Mouse (Mus musculus) liver, postnatal 0 days (tissue): ENCODE results near the gene Rps19bp1. TPM values are rescaled to one million over a fixed set of nuclear protein-coding genes. Genes with fewer than 3 reads are reported as not detected.
A peak's percentile ranks its signal among the peaks of the same experiment; 100 is the strongest.

ENCODE experiments used
- ATAC-seq: fragments of 200-750 bp; cut with Nextera tagmentation; 2 replicates; pipeline ENCODE4 v1.8.0; 2017; ENCODE audit warnings: mild to moderate bottlenecking, moderate library complexity
- DNase-seq: peaks from one replicate; pipeline ENCODE4 v3.0.0-alpha.2; 2016
- H3K27ac ChIP-seq: fragments of 300-500 bp; sonication (generic); 2 replicates; pipeline ENCODE4 v1.5.1; 2014; ENCODE audit warnings: antibody characterized with exemption, moderate library complexity, mild to moderate bottlenecking, low read depth
- H3K27me3 ChIP-seq: fragments of 300-500 bp; sonication (generic); 2 replicates; pipeline ENCODE4 v1.6.1; 2014; ENCODE audit warnings: low read length, control low read depth, mixed read lengths; ENCODE audit not compliant: insufficient read depth
- H3K36me3 ChIP-seq: fragments of 300-500 bp; sonication (generic); replicated peaks from 2 replicates; pipeline ENCODE4 v1.6.1; 2014; ENCODE audit warnings: mild to moderate bottlenecking, control low read depth, low read length, moderate library complexity, mixed read lengths; ENCODE audit not compliant: insufficient read depth
- H3K4me1 ChIP-seq: fragments of 300-500 bp; sonication (generic); 2 replicates; pipeline ENCODE4 v1.6.1; 2014; ENCODE audit warnings: antibody characterized with exemption, mild to moderate bottlenecking, control low read depth; ENCODE audit not compliant: insufficient read depth
- H3K4me2 ChIP-seq: fragments of 300-500 bp; sonication (generic); 2 replicates; pipeline ENCODE4 v1.6.1; 2014; ENCODE audit warnings: low read depth, mild to moderate bottlenecking, low read length, moderate library complexity, mixed read lengths
- H3K4me3 ChIP-seq: fragments of 300-500 bp; sonication (generic); 2 replicates; pipeline ENCODE4 v1.5.1; 2014; ENCODE audit warnings: low read depth, low read length
- H3K9ac ChIP-seq: fragments of 300-500 bp; sonication (generic); replicated peaks from 2 replicates; pipeline ENCODE4 v1.6.1; 2014; ENCODE audit warnings: mild to moderate bottlenecking, moderate library complexity
- H3K9me3 ChIP-seq: fragments of 300-500 bp; sonication (generic); 2 replicates; pipeline ENCODE4 v1.6.1; 2016; ENCODE audit warnings: mild to moderate bottlenecking, control low read depth, low read length, mixed read lengths
- CTCF ChIP-seq: sonication (generic); IDR thresholded peaks from 2 replicates; pipeline ENCODE4 v1.5.1; 2016; ENCODE audit warnings: antibody characterized with exemption, low read depth
- EP300 ChIP-seq: IDR thresholded peaks from 2 replicates; pipeline ENCODE4 v1.6.1; 2016; ENCODE audit warnings: antibody characterized with exemption, low read depth, mild to moderate bottlenecking
- WGBS: fragments of 180-500 bp; shearing (Covaris S2); extraction: QIAGEN DNeasy Blood & Tissue Kit; methylation state at CpG from one replicate; pipeline ENCODE4 v1.1.7; 2014; ENCODE audit not compliant: insufficient replicate concordance; 5-methylcytosine and 5-hydroxymethylcytosine counted together
- polyA plus RNA-seq: library from polyadenylated mRNA; unstranded; fragments of >200 nt; fragmentation: Nextera tagmentation; extraction: Ambion mirVana; gene quantifications from 2 replicates; pipeline ENCODE4 v1.2.1, GENCODE M21; 2015

Gene Rps19bp1
- polyA plus RNA-seq, result 27.0 and 27.5 TPM in 2 replicates

DNA sequence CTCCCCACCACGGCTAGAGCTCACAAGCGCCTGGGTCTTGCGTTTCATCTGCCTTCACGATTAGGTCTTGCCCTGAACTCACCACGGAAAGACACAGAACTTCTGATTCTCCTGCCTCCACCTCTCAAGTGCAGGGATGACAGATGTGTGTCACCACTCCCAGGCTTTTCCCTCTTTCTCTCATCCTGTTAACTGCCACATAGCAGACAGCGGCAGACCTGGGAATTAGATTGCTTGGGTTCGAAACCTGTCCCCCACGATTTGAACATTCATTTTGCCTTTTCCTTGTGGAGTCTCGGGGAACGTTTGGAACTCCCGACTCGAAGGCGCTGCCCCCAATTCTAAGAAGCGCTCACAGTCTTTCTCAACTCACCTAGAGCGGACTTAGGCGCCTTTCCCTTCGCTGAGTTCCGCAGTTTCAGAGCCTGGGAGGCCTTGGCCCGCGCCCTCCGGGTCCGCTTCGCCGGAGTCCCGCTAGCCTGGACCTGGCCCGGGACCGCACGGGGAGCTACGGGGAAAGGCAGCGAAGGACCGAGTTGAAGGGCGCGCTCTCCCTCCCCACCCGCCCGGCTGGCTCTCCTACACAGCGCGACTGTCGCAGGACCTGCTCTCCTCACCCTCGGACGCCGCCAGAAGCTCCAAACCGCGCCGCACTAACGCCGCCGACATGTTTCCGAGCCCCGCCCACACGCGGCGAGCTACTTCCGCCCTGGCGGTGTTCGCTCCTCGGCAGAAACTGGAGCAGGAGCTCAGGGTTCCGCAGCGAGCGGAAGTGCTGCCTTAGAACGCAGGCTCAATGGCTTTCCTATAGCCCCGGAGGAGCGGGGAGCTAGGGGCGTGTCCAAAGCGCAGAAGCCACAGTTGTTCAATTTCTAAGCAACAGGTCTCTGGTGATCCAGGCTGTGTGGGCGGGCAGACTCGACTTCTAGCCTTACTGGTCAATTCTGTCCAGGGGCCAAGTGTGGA, at the start of gene Rps19bp1:
Gene Rps19bp1, minus strand, starts transcription at position 706 of the 966 bp plus-strand sequence.
- H3K4me2 ChIP-seq, result peak within 1 kb of the TSS; percentile 77
- H3K4me3 ChIP-seq, result peak within 1 kb of the TSS; percentile 74
- TF ChIP-seq CTCF, result no peak
- no peak for TF ChIP-seq EP300
- peak within 1 kb of the TSS; percentile 82 for H3K9ac ChIP-seq
- ATAC-seq (peak; percentile 92), DNase-seq (peak; percentile 95)
- 2% methylated on average over 65 of the region's 66 CpGs for WGBS
- no peaks in the 10 kb centered on the region for H3K9me3 ChIP-seq
- H3K27ac ChIP-seq, result peak within 1 kb of the TSS; percentile 56; the same call in 1 of the 2 replicates
- H3K4me1 ChIP-seq, result peaks cover 20% of the 10 kb centered on the region
- H3K27me3 ChIP-seq, result no peaks in the 10 kb centered on the region
- peaks cover 12% of the 10 kb centered on the region for H3K36me3 ChIP-seq

DNA sequence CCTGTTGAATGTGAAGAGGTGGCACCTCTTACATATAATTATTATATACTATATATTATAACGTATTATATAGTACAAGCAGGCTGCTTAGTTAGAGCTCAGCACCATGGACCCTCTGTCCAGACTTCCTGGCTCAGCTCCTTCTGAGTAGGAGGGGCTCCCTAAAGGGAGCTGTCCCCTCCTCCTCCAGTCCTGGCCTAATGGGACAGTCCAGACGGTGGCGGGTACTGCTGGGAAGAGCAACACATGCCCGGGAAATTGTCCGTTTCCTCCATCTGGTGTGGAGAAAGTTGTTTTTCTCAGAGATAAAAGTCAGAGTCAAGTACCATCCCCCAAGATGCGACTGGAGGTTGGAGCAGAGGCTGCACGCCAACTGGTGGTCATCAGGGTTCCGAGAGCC, 42.0 kb upstream of the Rps19bp1 start:
- Histone ChIP-seq H3K27me3 (no peaks in the 10 kb centered on the region), H3K4me3 (no peak overlapping the region), H3K9me3 (no peaks in the 10 kb centered on the region), H3K27ac (no peak overlapping the region), H3K4me2 (no peak overlapping the region), H3K36me3 (no peaks in the 10 kb centered on the region), H3K4me1 (no peaks in the 10 kb centered on the region), H3K9ac (no peak overlapping the region)
- ATAC-seq, result no peak
- TF ChIP-seq EP300 (no peak), CTCF (no peak)
- 40% methylated on average over 8 of the region's 8 CpGs for WGBS
- DNase-seq, result no peak

DNA sequence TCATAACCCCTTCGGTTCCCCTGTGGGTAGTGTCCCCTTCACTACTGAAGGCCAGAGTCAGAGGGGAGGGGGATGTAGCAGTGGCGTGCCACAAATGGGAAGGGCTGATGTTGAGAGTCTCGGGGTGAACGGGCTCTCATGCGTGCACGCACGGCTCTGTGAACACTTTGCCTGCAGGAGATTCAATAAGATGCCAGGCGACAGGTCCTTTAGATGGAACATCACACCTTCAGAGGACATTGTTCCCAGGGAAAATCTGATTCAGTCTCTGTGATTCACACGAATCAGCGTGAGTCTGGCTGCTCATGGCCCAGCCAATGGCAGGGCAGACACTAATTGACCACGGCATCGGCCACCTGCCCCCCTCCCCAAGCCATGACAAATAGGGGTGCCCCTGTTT, 40.1 kb upstream of the Rps19bp1 start:
- 75% methylated on average over 12 of the region's 12 CpGs for WGBS
- no peaks in the 10 kb centered on the region for H3K36me3 ChIP-seq
- H3K27ac ChIP-seq, result no peak overlapping the region
- ATAC-seq (no peak), DNase-seq (no peak)
- no peaks in the 10 kb centered on the region for H3K9me3 ChIP-seq
- H3K4me2 ChIP-seq, result no peak overlapping the region
- no peak overlapping the region for H3K4me3 ChIP-seq
- H3K27me3 ChIP-seq, result no peaks in the 10 kb centered on the region
- H3K4me1 ChIP-seq, result no peaks in the 10 kb centered on the region
- TF ChIP-seq CTCF, result no peak
- TF ChIP-seq EP300, result no peak
- no peak overlapping the region for H3K9ac ChIP-seq

DNA sequence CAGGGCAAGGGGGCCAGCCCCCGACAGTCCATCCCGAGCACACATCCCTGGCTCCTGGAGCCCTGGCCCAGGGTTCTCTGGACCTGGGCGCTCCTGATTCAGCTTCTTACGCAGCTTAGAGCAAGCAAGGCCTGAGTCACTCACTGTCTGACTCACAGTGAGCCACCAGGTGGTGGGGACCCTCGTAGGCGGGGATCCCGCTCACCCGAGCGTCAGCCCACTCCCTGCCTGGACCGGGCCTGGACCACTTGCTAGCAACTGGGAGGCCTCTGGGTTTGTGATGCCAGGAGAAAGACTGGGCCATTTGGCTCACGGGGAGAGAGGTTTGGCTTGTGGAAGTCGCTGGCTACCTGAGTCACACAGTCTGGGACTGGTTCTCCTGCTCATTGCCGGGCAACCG, 39.7 kb upstream of the Rps19bp1 start:
- H3K4me1 ChIP-seq, result no peaks in the 10 kb centered on the region
- H3K36me3 ChIP-seq, result no peaks in the 10 kb centered on the region
- no peak overlapping the region for H3K4me3 ChIP-seq
- DNase-seq (no peak), ATAC-seq (no peak)
- no peak overlapping the region for H3K9ac ChIP-seq
- H3K9me3 ChIP-seq, result no peaks in the 10 kb centered on the region
- 69% methylated on average over 14 of the region's 14 CpGs for WGBS
- TF ChIP-seq EP300 (no peak), CTCF (no peak)
- no peak overlapping the region for H3K4me2 ChIP-seq
- no peak overlapping the region for H3K27ac ChIP-seq
- H3K27me3 ChIP-seq, result no peaks in the 10 kb centered on the region

DNA sequence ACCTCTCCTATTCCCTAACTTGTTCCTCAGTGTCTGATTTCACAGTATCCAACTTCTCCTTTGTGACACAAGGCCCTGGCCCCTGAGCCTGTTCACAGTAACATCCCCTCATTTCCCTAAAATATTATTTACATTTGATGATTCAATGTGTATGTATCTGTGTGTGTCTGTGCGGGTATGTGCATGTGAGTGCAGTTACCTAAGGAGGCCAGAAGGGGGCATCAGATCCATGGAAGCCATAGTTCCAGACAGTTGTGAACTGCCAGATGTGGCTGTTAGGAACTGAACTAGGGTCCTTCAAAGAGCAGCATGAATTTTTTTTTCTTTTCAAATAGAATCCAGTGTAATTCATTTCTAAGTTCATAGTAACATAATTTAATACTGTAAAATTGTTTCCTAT, 33.0 kb upstream of the Rps19bp1 start:
- H3K9me3 ChIP-seq, result no peaks in the 10 kb centered on the region
- TF ChIP-seq EP300 (no peak), CTCF (peak; percentile 44)
- H3K4me1 ChIP-seq, result no peaks in the 10 kb centered on the region
- H3K4me3 ChIP-seq, result no peak overlapping the region
- no peak for ATAC-seq
- no peak overlapping the region for H3K9ac ChIP-seq
- no peaks in the 10 kb centered on the region for H3K36me3 ChIP-seq
- H3K4me2 ChIP-seq, result no peak overlapping the region
- WGBS, result 96% methylated on average over 1 of the region's 1 CpGs
- DNase-seq, result no peak
- no peaks in the 10 kb centered on the region for H3K27me3 ChIP-seq
- no peak overlapping the region for H3K27ac ChIP-seq

DNA sequence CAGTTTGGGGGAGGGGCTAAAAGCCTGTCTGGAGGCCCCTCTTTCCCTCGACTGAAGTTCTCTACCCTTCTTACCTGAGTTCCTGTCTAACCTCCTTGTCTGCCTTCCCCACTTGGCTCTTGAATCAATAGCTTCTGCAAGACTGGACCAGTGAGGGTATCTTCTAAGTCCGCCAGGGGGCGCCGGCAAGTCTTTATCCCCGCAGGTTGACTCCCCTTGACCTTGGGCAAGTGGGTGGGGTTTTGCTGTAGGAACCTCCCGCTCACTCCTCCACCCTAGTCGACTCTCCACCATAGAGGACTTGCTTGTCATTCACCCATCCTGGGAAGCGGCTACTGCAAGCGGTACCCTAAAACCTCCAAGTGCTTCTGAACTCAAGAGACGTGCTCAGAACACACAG, 25.3 kb upstream of the Rps19bp1 start:
- no peak overlapping the region for H3K4me3 ChIP-seq
- H3K9me3 ChIP-seq, result no peaks in the 10 kb centered on the region
- ATAC-seq, result 0 out of 2 replicates have a peak, but pooled peaks have one; percentile 29
- TF ChIP-seq EP300, result no peak
- TF ChIP-seq CTCF, result peak; percentile 73
- 0 out of 2 replicates have a peak, but pooled peaks cover 2% of the 10 kb centered on the region for H3K4me1 ChIP-seq
- peak; percentile 78 for DNase-seq
- WGBS, result 10% methylated on average over 10 of the region's 10 CpGs
- no peak overlapping the region for H3K4me2 ChIP-seq
- no peaks in the 10 kb centered on the region for H3K36me3 ChIP-seq
- no peak overlapping the region for H3K9ac ChIP-seq
- H3K27ac ChIP-seq, result no peak overlapping the region
- H3K27me3 ChIP-seq, result peaks cover 55% of the 10 kb centered on the region
